Mouse (Mus musculus) liver, adult 2 months (tissue): Measurements from ENCODE around the gene Bri3bp. TPM values are rescaled to one million over a fixed set of nuclear protein-coding genes. Genes with fewer than 3 reads are reported as not detected.
A peak's percentile ranks its signal among the peaks of the same experiment; 100 is the strongest.
"Not testable (repeated sequence)": the region's sequence is repeated elsewhere in the genome, so short reads cannot be mapped to it uniquely, and the experiment has no call there.

Experiments
- DNase-seq: peaks from one replicate; pipeline ENCODE4 v3.0.0-alpha.2; 2011; ENCODE audit warnings: low read depth, low spot score; ENCODE audit errors: extremely low read depth
- H3K27ac ChIP-seq: fragments of 200-500 bp; replicated peaks from 2 replicates; pipeline ENCODE4 v1.5.1; 2012; ENCODE audit warnings: low read depth, mild to moderate bottlenecking, control low read depth, inconsistent platforms, low read length; ENCODE audit not compliant: insufficient read depth
- H3K27me3 ChIP-seq: fragments of 200-500 bp; 2 replicates; pipeline ENCODE4 v1.6.1; 2012; ENCODE audit warnings: mild to moderate bottlenecking, moderate library complexity, low read length, inconsistent platforms; ENCODE audit not compliant: control insufficient read depth, insufficient read depth
- H3K36me3 ChIP-seq: fragments of 200-500 bp; 2 replicates; pipeline ENCODE4 v1.6.1; 2012; ENCODE audit warnings: low read length, inconsistent platforms; ENCODE audit not compliant: control insufficient read depth, insufficient read depth
- H3K4me1 ChIP-seq: fragments of 200-500 bp; 2 replicates; pipeline ENCODE4 v1.6.1; 2011; ENCODE audit warnings: low read length; ENCODE audit not compliant: control insufficient read depth, insufficient read depth
- H3K4me3 ChIP-seq: fragments of 200-500 bp; 2 replicates; pipeline ENCODE4 v1.5.1; 2011; ENCODE audit warnings: low read depth, mild to moderate bottlenecking, control low read depth, low read length, moderate library complexity; ENCODE audit not compliant: insufficient read depth
- H3K79me2 ChIP-seq: fragments of 200-500 bp; 2 replicates; pipeline ENCODE4 v1.6.1; 2012; ENCODE audit warnings: inconsistent platforms, mild to moderate bottlenecking, low read length, moderate library complexity; ENCODE audit not compliant: control insufficient read depth, insufficient read depth
- H3K9ac ChIP-seq: fragments of 200-500 bp; 2 replicates; pipeline ENCODE4 v1.6.1; 2012; ENCODE audit warnings: low read depth, mild to moderate bottlenecking, control low read depth, inconsistent platforms, low read length
- CTCF ChIP-seq: fragments of 200-500 bp; IDR thresholded peaks from 2 replicates; pipeline ENCODE4 v1.5.1; 2011; ENCODE audit warnings: low read depth, low read length, control low read depth
- POLR2A ChIP-seq: fragments of 200-500 bp; IDR thresholded peaks from 2 replicates; pipeline ENCODE4 v1.6.1; 2011; ENCODE audit warnings: low read length, control low read depth; ENCODE audit not compliant: insufficient read depth; ENCODE audit errors: extremely low read depth
- whole genome bisulfite sequencing: fragments of 180-500 bp; shearing (Covaris S2); methylation state at CpG from one replicate; pipeline ENCODE4 v1.1.7; 2018; 5-methylcytosine and 5-hydroxymethylcytosine counted together
- polyA plus RNA-seq: library from polyadenylated mRNA; depleted of rRNA; stranded (reverse); fragments of >200 nt; gene quantifications from 2 replicates; pipeline ENCODE4 v1.2.3, GENCODE M21; 2012
- total RNA-seq: library from RNA; depleted of rRNA; stranded (reverse); fragments of >200 nt; gene quantifications from 2 replicates; pipeline ENCODE4 v1.2.3, GENCODE M21; 2014

Bri3bp gene
- total and polyA plus RNA-seq, 2 experiments = 7.7 to 23.0 TPM

DNA sequence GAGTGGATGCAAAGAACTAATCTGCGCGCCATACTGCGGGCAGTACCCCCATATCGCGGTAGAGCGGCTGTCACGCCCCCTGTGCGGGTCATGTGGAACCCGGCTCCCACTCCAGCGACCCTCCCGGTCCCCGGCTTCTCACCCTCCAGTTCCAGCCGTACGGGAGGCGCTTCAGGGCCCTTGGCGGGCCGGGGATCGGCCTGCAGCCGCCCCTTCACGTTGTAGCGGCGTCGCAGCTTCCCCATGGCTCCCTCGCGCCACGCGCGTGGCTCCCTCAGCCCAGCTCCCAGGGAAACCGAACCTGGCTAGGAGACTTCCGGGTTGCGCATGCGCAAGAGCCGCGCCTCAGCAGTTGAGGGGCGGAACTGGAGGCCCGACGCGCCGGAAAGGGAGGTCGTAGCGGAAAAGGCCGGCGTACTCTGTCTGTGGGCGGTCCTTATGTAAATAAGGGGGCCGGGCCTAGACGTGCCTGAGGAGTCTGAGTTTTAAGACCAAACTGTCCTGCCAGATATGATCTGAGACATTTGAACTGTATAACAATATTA is 7.5 kb upstream of the Bri3bp start, which contains the start of gene Dhx37:
TSS of gene Dhx37 (minus strand) at position 329 of the 545 bp plus-strand sequence.
- peak; percentile 73 for TF ChIP-seq POLR2A
- no peak for TF ChIP-seq CTCF
- Histone ChIP-seq H3K27me3 (no peaks in the 10 kb centered on the region), H3K4me1 (peaks cover 10% of the 10 kb centered on the region), H3K4me3 (peak within 1 kb of the TSS; percentile 86), H3K36me3 (peaks cover 1% of the 10 kb centered on the region; the same call in 1 of the 2 replicates), H3K79me2 (peaks cover 11% of the 10 kb centered on the region; the same call in 1 of the 2 replicates), H3K27ac (peak within 1 kb of the TSS; percentile 54), H3K9ac (peak within 1 kb of the TSS; percentile 91)
- WGBS = under 1% methylated on average over 46 of the region's 46 CpGs
- DNase-seq = peak; percentile 85

DNA sequence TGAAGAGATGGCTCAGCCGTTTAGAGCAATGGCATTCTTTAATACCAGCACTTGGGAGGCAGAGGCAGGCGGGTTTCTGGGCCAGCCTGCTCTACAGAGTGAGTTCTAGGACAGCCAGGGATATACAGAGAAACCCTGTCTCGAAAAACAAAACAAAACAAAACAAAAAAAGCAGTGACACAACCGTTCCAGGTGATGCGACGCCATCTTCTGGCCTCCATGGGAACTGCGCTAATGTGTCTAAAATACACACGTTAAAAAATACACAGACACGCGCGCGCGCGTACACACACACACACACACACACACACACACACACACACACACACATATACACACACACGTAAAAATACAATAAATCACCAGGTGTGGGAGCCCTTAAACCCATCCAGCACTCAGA is 7.0 kb upstream of the Bri3bp start:
- TF ChIP-seq CTCF = peak; percentile 34
- Histone ChIP-seq H3K27ac (peak overlapping the region; percentile 43), H3K4me1 (peaks cover 10% of the 10 kb centered on the region), H3K79me2 (peaks cover 11% of the 10 kb centered on the region; the same call in 1 of the 2 replicates)
- H3K9ac ChIP-seq, H3K4me3 ChIP-seq, DNase-seq, H3K27me3 ChIP-seq, H3K36me3 ChIP-seq: not testable (repeated sequence)
- WGBS = 57% methylated on average over 15 of the region's 15 CpGs

DNA sequence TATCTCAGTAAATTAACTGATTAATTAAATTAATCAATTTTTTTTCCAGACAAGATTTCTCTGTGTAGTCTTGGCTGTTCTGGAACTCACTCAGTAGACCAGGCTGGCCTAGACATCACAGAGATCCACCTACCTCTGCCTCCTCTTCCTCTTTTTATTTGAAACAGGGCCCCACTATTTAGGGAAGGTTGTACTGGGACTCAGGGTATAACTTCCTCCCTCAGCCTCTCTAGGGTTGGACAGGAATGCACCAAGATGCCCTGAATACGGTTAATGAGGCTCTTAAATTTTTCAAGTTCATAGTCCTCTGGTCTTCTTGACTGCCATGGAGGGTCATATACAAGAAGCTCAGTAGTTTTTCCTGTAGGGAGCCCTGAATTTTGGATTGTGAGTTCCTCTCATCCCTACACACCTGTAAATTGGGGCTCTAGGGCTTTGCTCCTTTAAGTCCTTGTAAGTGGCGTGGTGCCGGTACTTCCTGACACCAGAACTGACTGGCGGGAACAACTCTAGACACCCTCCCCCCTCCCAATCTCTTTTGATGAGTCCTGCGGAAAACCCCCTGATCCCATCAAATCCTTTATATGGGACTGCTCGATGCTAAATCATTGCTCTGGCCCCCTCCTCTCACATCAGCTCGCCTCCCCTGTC is 660 bp upstream of the Bri3bp start:
- Histone ChIP-seq H3K79me2 (peaks cover 8% of the 10 kb centered on the region; the same call in 1 of the 2 replicates), H3K4me3 (peak overlapping the region; percentile 94), H3K4me1 (peaks cover 4% of the 10 kb centered on the region; the same call in 1 of the 2 replicates), H3K27ac (peak overlapping the region; percentile 66), H3K9ac (peak overlapping the region; percentile 72), H3K36me3 (no peaks in the 10 kb centered on the region), H3K27me3 (no peaks in the 10 kb centered on the region)
- TF ChIP-seq CTCF (no peak), POLR2A (no peak)
- DNase-seq = no peak
- 12% methylated on average over 7 of the region's 7 CpGs for WGBS

DNA sequence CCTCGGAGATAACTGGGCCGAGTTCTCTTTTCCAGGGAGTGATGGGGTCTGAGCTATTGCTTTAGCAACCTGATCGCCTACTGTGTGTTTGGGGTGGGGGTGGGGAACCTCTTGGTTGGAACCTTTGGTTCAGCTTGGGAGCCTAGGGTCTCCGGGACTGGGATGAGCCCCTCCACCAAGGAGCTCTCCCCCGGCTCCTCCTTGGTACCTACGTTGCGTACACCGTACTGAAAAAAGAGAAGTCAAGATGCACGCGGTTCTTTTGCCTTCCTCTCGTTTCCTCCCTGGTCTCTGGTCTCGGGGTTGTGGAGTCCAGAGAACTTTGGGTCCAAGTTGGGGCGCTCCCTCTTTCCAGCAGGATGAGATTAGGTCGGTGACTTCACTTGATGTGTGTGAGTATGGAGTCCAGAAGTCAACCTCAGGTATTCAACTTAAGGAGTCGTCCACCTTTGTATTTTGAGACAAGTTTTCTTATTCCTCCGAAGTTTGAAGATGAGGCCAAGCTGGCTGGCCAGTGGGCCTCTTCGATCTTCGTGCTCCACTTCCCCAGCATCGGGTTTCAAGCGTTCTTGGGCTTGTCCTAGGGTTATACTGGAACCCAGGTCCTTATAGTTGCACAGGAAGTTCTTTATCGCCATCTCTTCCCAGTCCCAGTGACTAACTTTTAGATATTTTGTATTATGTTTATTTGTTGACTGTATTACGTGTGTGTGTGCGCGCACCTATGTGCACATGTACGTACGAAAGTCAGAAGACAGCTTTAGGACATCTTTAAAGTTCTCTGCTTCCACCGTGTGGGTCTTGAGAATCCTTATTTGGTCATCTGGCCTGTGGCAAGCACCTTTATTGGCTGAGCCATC is 998 bp downstream of the Bri3bp start:
- peak overlapping the region; percentile 94 for H3K4me3 ChIP-seq
- peaks cover 8% of the 10 kb centered on the region; the same call in 1 of the 2 replicates for H3K79me2 ChIP-seq
- H3K4me1 ChIP-seq = peaks cover 4% of the 10 kb centered on the region; the same call in 1 of the 2 replicates
- no peaks in the 10 kb centered on the region for H3K27me3 ChIP-seq
- peak overlapping the region; percentile 73; the same call in 1 of the 2 replicates for H3K27ac ChIP-seq
- H3K9ac ChIP-seq = peak overlapping the region; percentile 96
- WGBS = 41% methylated on average over 27 of the region's 27 CpGs
- no peak for DNase-seq
- H3K36me3 ChIP-seq = no peaks in the 10 kb centered on the region
- TF ChIP-seq CTCF (no peak), POLR2A (no peak)

DNA sequence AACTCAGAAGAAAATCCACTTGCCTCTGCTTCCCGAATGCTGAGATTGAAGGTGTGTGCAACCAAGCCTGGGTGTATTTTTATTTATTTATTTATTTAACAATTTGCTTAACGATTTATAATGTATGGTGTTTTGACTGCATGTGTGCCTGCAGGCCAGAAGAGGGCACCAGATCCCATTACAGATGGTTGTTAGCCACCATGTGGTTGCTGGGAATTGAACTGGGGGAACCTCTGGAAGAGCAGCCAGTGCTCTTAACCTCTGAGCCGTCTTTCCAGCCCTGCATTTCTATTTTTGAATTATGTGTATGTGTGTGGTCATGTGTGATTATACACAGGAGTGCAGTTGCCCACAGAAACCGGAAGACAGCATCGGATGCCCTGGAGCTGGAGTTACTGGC is 2.0 kb downstream of the Bri3bp start:
- Histone ChIP-seq H3K4me3 (no peak overlapping the region), H3K79me2 (peaks cover 8% of the 10 kb centered on the region; the same call in 1 of the 2 replicates), H3K4me1 (peaks cover 7% of the 10 kb centered on the region; the same call in 1 of the 2 replicates), H3K36me3 (no peaks in the 10 kb centered on the region), H3K27ac (no peak overlapping the region), H3K9ac (no peak overlapping the region), H3K27me3 (no peaks in the 10 kb centered on the region)
- WGBS = 91% methylated on average over 5 of the region's 5 CpGs
- no peak for DNase-seq
- no peak for TF ChIP-seq POLR2A
- TF ChIP-seq CTCF = peak; percentile 28; the same call in 1 of the 2 replicates
